Mouse (Mus musculus): ENCODE measurements at regions not wholly inside any gene's neighbourhood (a gene's known extent, or its start where the extent isn't known, plus 50 kb on each side); places are given as distances from the start of the nearest gene placed in this dataset.

DNA sequence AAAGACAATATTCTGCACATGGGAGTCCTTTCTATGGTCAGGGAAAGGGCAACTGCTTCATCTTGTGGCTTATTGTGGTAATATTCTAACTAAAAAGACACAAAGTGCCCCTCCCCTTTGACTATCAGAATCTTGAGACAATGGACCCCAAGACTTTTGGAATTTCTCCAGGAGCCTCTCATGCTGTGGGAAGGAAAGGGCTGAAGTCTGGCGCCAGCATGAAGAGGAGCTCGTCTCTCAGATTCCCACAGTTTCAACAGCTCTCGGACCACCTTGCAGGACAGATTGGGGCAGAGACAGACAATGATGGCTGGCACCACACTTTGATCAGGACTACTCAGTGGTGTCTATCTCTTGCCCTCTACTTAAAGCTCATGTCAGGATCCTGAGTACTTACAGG lies 311.8 kb downstream of the Tbc1d1 start:
- WGBS, result 86% methylated on average over 3 of the region's 3 CpGs
- Histone ChIP-seq H3K27ac (replicated peaks; ENCODE audit: low read depth, low read length) (no peak overlapping the region), H3K36me3 (ENCODE audit: control insufficient read depth, insufficient read depth, low read length) (no peaks in the 10 kb centered on the region), H3K4me2 (ENCODE audit: low read depth, low read length) (no peak overlapping the region), H3K4me3 (ENCODE audit: low read depth, low read length) (no peak overlapping the region), H3K9me3 (ENCODE audit: control insufficient read depth, low read length) (no peaks in the 10 kb centered on the region), H3K9ac (ENCODE audit: low read depth, low read length) (no peak overlapping the region), H3K4me1 (ENCODE audit: control insufficient read depth, insufficient read depth, low read length) (no peaks in the 10 kb centered on the region), H3K27me3 (replicated peaks; ENCODE audit: control insufficient read depth, insufficient read depth, low read length) (no peaks in the 10 kb centered on the region)
- DNase-seq (ENCODE audit: low spot score) (no peak), ATAC-seq (ENCODE audit: low read depth) (no peak)

DNA sequence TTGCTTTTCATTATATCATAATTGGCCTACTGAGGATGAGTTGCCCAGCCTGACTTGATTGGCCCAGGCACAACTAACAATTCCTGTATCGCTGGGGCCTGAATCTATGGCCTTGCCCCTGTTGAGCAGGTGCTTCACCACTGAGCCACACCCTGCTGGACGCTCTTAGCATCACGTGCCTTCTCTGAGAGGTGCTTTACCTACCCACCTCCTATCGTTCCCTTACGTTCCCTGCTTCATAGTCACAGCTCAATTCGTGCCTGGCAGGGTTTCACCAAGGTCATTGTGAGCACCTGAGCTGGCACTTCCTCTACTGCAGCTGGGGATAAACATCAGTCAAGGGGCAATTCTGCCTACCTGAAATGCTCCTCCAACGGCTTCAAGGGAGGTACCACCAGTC lies 312.2 kb downstream of the Tbc1d1 start:
- no peak for DNase-seq (ENCODE audit: low spot score)
- WGBS, result 84% methylated on average over 7 of the region's 7 CpGs
- Histone ChIP-seq H3K4me1 (ENCODE audit: control insufficient read depth, insufficient read depth, low read length) (no peaks in the 10 kb centered on the region), H3K9me3 (ENCODE audit: control insufficient read depth, low read length) (no peaks in the 10 kb centered on the region), H3K4me3 (ENCODE audit: low read depth, low read length) (no peak overlapping the region), H3K27me3 (replicated peaks; ENCODE audit: control insufficient read depth, insufficient read depth, low read length) (no peaks in the 10 kb centered on the region), H3K36me3 (ENCODE audit: control insufficient read depth, insufficient read depth, low read length) (no peaks in the 10 kb centered on the region), H3K9ac (ENCODE audit: low read depth, low read length) (no peak overlapping the region), H3K27ac (replicated peaks; ENCODE audit: low read depth, low read length) (no peak overlapping the region), H3K4me2 (ENCODE audit: low read depth, low read length) (no peak overlapping the region)
- no peak for ATAC-seq (ENCODE audit: low read depth)

DNA sequence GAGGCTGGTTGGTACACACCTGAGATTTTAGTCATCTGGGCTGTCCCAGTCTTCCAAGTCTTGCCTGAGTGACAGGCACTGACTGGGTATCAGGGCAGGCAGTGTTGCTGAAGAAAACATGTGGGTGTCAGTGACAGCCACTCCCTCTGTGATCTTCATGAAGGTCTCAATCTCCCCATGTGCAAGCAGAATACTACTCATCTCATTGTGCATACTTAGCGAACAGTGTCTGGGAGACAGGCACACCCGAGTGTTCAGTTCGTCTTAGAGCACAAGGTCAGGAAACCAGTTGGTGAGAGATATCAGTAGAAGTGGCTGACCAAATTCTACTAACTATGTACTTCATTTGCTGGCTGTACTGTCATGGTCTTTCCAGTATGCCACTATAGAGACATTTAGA lies 315.9 kb downstream of the Tbc1d1 start:
- Histone ChIP-seq H3K4me3 (ENCODE audit: low read depth, low read length) (no peak overlapping the region), H3K4me2 (ENCODE audit: low read depth, low read length) (no peak overlapping the region), H3K27me3 (replicated peaks; ENCODE audit: control insufficient read depth, insufficient read depth, low read length) (no peaks in the 10 kb centered on the region), H3K9me3 (ENCODE audit: control insufficient read depth, low read length) (no peaks in the 10 kb centered on the region), H3K27ac (replicated peaks; ENCODE audit: low read depth, low read length) (no peak overlapping the region), H3K36me3 (ENCODE audit: control insufficient read depth, insufficient read depth, low read length) (no peaks in the 10 kb centered on the region), H3K9ac (ENCODE audit: low read depth, low read length) (no peak overlapping the region), H3K4me1 (ENCODE audit: control insufficient read depth, insufficient read depth, low read length) (no peaks in the 10 kb centered on the region)
- DNase-seq (ENCODE audit: low spot score) (no peak), ATAC-seq (ENCODE audit: low read depth) (no peak)
- 79% methylated on average over 3 of the region's 3 CpGs for WGBS

DNA sequence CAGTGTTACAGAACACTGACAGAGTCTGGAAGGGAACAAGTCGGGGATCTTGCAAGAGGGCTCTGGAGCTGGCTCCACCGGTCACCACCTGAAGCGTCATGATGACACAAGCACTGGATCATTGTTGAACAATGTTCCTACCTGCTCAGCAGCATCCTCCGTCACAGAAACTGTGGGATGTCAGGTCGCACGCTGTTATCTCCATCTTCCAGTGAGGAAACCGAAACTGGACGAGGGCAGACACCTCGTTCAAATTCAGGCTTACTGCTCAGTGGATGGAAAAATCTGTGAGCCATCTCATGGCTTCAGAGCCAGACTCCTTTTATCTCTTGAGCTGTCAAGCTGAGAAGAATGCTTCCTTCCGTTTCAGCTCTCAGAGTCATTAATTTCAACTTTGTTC lies 316.3 kb downstream of the Tbc1d1 start:
- no peaks in the 10 kb centered on the region for H3K9me3 ChIP-seq (ENCODE audit: control insufficient read depth, low read length)
- WGBS, result 78% methylated on average over 10 of the region's 10 CpGs
- no peaks in the 10 kb centered on the region for H3K36me3 ChIP-seq (ENCODE audit: control insufficient read depth, insufficient read depth, low read length)
- DNase-seq (ENCODE audit: low spot score), result no peak
- H3K9ac ChIP-seq (ENCODE audit: low read depth, low read length), result no peak overlapping the region
- no peak overlapping the region for H3K4me2 ChIP-seq (ENCODE audit: low read depth, low read length)
- H3K27ac ChIP-seq (replicated peaks; ENCODE audit: low read depth, low read length), result no peak overlapping the region
- no peaks in the 10 kb centered on the region for H3K4me1 ChIP-seq (ENCODE audit: control insufficient read depth, insufficient read depth, low read length)
- H3K4me3 ChIP-seq (ENCODE audit: low read depth, low read length), result no peak overlapping the region
- no peaks in the 10 kb centered on the region for H3K27me3 ChIP-seq (replicated peaks; ENCODE audit: control insufficient read depth, insufficient read depth, low read length)
- no peak for ATAC-seq (ENCODE audit: low read depth)

DNA sequence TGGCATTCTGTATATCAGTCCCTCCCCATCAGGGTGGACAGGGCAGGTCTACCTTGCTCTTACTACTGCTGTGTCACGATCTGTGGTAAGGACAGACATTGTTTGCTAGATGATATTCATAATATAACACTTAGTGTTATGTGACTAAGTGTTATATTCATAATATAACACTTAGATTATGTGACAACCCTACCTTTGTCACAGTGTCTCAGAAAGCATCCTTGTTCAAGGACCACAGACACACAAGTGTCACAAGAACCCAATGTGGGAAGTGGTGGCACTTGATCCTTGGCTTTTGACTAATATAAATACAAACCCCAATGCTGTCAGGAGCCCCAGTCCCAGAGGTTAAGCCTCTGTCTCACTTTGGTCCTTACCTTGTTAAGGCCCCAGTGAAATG lies 318.8 kb downstream of the Tbc1d1 start:
- WGBS, result 88% methylated on average over 1 of the region's 1 CpGs
- Histone ChIP-seq H3K27me3 (replicated peaks; ENCODE audit: control insufficient read depth, insufficient read depth, low read length) (no peaks in the 10 kb centered on the region), H3K36me3 (ENCODE audit: control insufficient read depth, insufficient read depth, low read length) (no peaks in the 10 kb centered on the region), H3K4me2 (ENCODE audit: low read depth, low read length) (no peak overlapping the region), H3K9ac (ENCODE audit: low read depth, low read length) (no peak overlapping the region), H3K27ac (replicated peaks; ENCODE audit: low read depth, low read length) (no peak overlapping the region), H3K9me3 (ENCODE audit: control insufficient read depth, low read length) (no peaks in the 10 kb centered on the region), H3K4me1 (ENCODE audit: control insufficient read depth, insufficient read depth, low read length) (no peaks in the 10 kb centered on the region), H3K4me3 (ENCODE audit: low read depth, low read length) (no peak overlapping the region)
- ATAC-seq (ENCODE audit: low read depth) (no peak), DNase-seq (ENCODE audit: low spot score) (no peak)

DNA sequence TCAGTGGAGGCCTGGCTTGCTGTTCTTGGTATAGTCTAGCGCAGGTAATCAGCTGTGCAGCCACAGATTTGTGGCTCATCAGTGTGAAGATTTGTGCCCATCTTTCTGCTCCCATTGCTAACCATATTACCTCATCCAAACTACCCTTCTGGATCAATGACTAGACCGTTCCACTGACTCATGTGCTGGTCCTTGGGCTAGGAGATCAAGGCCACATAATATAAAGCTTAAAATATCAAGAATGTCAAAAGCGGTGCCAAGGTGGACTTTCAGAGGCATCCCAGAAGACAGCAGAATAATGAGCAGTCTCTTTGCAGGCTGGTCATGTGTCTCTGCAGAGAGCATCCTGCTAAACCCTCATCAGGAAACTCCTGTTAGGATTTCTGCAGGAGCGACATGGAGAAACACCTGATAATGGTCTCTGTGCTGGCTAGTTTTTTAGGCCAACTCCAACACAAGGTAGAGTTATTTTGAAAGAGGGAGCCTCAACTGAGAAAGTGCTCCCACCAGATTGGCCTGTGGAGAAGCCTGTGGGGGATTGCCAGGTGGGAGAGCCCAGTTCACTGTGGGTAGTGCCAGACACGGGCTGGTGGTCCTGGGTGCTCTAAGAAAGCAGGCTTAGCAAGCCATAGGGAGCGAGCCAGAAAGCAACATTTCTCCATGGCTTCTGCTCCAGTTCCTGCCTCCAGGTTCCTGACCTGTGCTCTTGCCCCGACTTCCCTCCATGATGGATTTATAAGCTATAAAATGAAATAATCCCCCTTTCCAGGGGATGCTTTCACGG lies 319.8 kb downstream of the Tbc1d1 start:
- Histone ChIP-seq H3K36me3 (ENCODE audit: control insufficient read depth, insufficient read depth, low read length) (no peaks in the 10 kb centered on the region), H3K9ac (ENCODE audit: low read depth, low read length) (no peak overlapping the region), H3K4me1 (ENCODE audit: control insufficient read depth, insufficient read depth, low read length) (no peaks in the 10 kb centered on the region), H3K27ac (replicated peaks; ENCODE audit: low read depth, low read length) (no peak overlapping the region), H3K4me3 (ENCODE audit: low read depth, low read length) (no peak overlapping the region), H3K27me3 (replicated peaks; ENCODE audit: control insufficient read depth, insufficient read depth, low read length) (no peaks in the 10 kb centered on the region), H3K9me3 (ENCODE audit: control insufficient read depth, low read length) (no peaks in the 10 kb centered on the region), H3K4me2 (ENCODE audit: low read depth, low read length) (no peak overlapping the region)
- ATAC-seq (ENCODE audit: low read depth) (no peak), DNase-seq (ENCODE audit: low spot score) (no peak)
- WGBS, result 74% methylated on average over 8 of the region's 8 CpGs

DNA sequence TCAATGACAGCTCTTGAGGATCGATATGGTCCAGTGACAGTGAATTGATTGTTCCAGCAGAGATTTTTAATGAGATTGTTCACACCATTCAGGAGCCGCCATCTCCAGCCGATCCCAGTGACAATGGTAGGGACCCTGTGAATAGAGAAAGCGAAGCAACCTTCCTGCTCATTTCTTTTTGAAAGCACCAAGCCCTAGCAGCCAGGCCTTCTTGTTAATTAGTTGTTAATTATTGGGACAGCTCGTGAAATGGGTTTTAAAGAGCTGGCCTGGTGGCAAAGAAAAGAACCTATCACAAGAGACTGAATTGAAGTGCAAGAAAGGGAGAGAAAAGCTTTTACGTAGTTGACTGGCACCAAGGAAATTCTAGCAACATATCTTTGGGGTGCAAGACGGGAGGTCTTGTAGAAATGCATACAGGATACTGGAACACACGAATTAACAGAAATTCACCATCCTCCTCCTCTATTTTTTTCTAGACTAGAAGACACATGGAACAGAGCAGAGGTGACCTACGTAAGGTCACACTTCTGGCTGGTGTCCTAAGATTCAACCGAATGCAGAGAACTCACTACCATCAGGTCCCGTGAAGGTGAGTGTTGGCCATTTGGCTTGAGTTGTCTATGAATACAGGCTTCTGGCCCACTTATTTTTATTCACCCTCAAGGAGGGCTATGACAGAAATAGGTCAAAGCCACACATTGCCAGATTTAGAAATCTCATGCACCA lies 320.7 kb downstream of the Tbc1d1 start:
- WGBS, result 71% methylated on average over 11 of the region's 11 CpGs
- Histone ChIP-seq H3K27ac (replicated peaks; ENCODE audit: low read depth, low read length) (no peak overlapping the region), H3K4me2 (ENCODE audit: low read depth, low read length) (no peak overlapping the region), H3K36me3 (ENCODE audit: control insufficient read depth, insufficient read depth, low read length) (no peaks in the 10 kb centered on the region), H3K4me3 (ENCODE audit: low read depth, low read length) (no peak overlapping the region), H3K9ac (ENCODE audit: low read depth, low read length) (no peak overlapping the region), H3K4me1 (ENCODE audit: control insufficient read depth, insufficient read depth, low read length) (no peaks in the 10 kb centered on the region), H3K27me3 (replicated peaks; ENCODE audit: control insufficient read depth, insufficient read depth, low read length) (no peaks in the 10 kb centered on the region), H3K9me3 (ENCODE audit: control insufficient read depth, low read length) (no peaks in the 10 kb centered on the region)
- DNase-seq (ENCODE audit: low spot score) (no peak), ATAC-seq (ENCODE audit: low read depth) (no peak)

DNA sequence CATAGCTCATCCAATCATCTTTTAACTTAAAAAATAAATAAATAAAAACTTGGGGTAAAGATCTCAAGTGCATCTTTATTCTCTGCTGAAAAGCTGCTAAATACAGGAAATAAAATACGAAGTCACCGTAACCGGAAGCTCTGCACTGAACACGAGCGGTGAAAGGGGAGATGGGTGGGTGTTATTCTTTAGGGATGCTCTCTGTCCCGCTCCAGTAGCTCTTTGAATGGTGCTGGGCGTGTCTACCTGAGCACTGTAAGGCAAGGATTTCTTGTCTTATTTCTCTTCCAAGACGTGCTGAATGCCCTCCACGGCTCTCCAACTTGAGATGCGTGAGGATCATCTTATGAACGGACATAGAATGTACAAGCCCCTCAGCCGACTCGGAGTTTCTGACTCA lies 322.0 kb downstream of the Tbc1d1 start:
- DNase-seq (ENCODE audit: low spot score) (no peak), ATAC-seq (ENCODE audit: low read depth) (no peak)
- WGBS, result 76% methylated on average over 13 of the region's 13 CpGs
- Histone ChIP-seq H3K27ac (replicated peaks; ENCODE audit: low read depth, low read length) (no peak overlapping the region), H3K4me3 (ENCODE audit: low read depth, low read length) (no peak overlapping the region), H3K4me1 (ENCODE audit: control insufficient read depth, insufficient read depth, low read length) (no peaks in the 10 kb centered on the region), H3K9ac (ENCODE audit: low read depth, low read length) (no peak overlapping the region), H3K36me3 (ENCODE audit: control insufficient read depth, insufficient read depth, low read length) (no peaks in the 10 kb centered on the region), H3K4me2 (ENCODE audit: low read depth, low read length) (no peak overlapping the region), H3K9me3 (ENCODE audit: control insufficient read depth, low read length) (no peaks in the 10 kb centered on the region), H3K27me3 (replicated peaks; ENCODE audit: control insufficient read depth, insufficient read depth, low read length) (no peaks in the 10 kb centered on the region)
